Mouse (Mus musculus) neural tube, embryonic 10.5 days (tissue): Measurements from ENCODE around the gene Fktn.
"Not testable (repeated sequence)": the region's sequence is repeated elsewhere in the genome, so short reads cannot be mapped to it uniquely, and the experiment has no call there.

Experiments used
- DNase-seq: peaks from one replicate; pipeline ENCODE4 v3.0.0-alpha.2; 2017; ENCODE audit warnings: low spot score; ENCODE audit errors: extremely low spot score

Fktn gene

GRCm38 (mm10) chr4:53770958-53771735, 57.3 kb downstream of the Fktn start:
- DNase-seq: no peak

- DNase-seq: no peak
Measured at GRCm38 (mm10) chr4:53772004-53772403, 58.2 kb downstream of the Fktn start.

GRCm38 (mm10) chr4:53773911-53774310, 60.1 kb downstream of the Fktn start:
- DNase-seq: no peak

- no peak for DNase-seq
Measured at GRCm38 (mm10) chr4:53781396-53781795, 67.6 kb downstream of the Fktn start.

GRCm38 (mm10) chr4:53782216-53783070, 68.6 kb downstream of the Fktn start:
- DNase-seq: no peak

GRCm38 (mm10) chr4:53785746-53786398, 72.1 kb downstream of the Fktn start:
- DNase-seq: no peak

GRCm38 (mm10) chr4:53786851-53787250, 73.1 kb downstream of the Fktn start:
- DNase-seq: no peak

- DNase-seq: no peak
Measured at GRCm38 (mm10) chr4:53789346-53789745, 75.5 kb downstream of the Fktn start.

GRCm38 (mm10) chr4:53794257-53794966, 80.6 kb downstream of the Fktn start:
- DNase-seq: no peak

GRCm38 (mm10) chr4:53795086-53795485, 81.3 kb downstream of the Fktn start:
- no peak for DNase-seq

- no peak for DNase-seq
Measured at GRCm38 (mm10) chr4:53795706-53796105, 81.9 kb downstream of the Fktn start.

GRCm38 (mm10) chr4:53796865-53797772, 83.3 kb downstream of the Fktn start:
- no peak for DNase-seq

- no peak for DNase-seq
Measured at GRCm38 (mm10) chr4:53798896-53799676, 85.3 kb downstream of the Fktn start.

- DNase-seq: no peak
Measured at GRCm38 (mm10) chr4:53799753-53800152, 86.0 kb downstream of the Fktn start.

GRCm38 (mm10) chr4:53803674-53804073, 89.9 kb downstream of the Fktn start:
- DNase-seq: not testable (repeated sequence)

GRCm38 (mm10) chr4:53806428-53806827, 92.6 kb downstream of the Fktn start:
- not testable (repeated sequence) for DNase-seq

- DNase-seq: no peak
Measured at GRCm38 (mm10) chr4:53818320-53818719, 104.5 kb downstream of the Fktn start.

- DNase-seq: no peak
Measured at GRCm38 (mm10) chr4:53823697-53824096, 109.9 kb downstream of the Fktn start.

- DNase-seq: no peak
Measured at GRCm38 (mm10) chr4:53824831-53825230, 111.0 kb downstream of the Fktn start.
